Mouse (Mus musculus): ENCODE results near the gene Abca3. TPM values are rescaled to one million over a fixed set of nuclear protein-coding genes. Genes with fewer than 3 reads are reported as not detected.

The Abca3 gene
- 20.8 and 22.6 TPM in 2 replicates for polyA plus RNA-seq (2015; fragmentation: Nextera tagmentation; extraction: Ambion mirVana)

DNA sequence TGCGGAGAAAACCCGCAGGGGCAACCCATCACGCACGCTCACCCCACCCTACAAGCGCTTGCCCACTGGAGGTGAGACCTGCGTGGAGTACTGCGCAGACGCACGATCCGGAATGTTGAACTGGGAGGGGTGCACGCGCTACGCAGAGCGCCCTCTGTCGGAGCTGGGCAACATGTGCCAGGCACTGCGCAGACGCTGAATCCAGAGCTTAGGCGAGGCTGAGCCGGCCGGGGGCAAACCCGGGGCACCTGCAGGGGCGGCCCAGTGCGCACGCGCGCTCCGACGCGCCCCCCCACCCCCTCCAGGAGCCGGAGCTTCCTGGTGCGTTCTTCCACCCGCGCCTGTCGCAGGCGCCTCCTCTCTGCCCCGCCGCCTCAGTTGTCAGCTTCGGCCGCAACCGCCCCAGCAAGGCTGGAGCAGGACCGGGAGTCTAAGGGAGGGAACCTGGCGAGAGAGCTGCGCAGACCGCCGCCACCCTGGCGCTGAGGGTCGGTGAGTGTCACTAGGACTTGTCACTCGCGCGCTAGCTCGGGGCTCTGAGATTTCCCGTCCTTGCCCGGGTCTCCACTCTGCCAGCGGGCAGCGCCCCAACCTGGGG lies at the start of gene Abca3:
Abca3 (plus strand) TSS at position 191 of the 598 bp plus-strand sequence.
- WGBS, result under 1% methylated on average over 52 of the region's 55 CpGs
- H3K27me3 ChIP-seq (ENCODE audit: insufficient read depth, low read length), result peaks cover 17% of the 10 kb centered on the region
- ATAC-seq (ENCODE audit: low FRiP score, low TSS enrichment), result peak; percentile 96

DNA sequence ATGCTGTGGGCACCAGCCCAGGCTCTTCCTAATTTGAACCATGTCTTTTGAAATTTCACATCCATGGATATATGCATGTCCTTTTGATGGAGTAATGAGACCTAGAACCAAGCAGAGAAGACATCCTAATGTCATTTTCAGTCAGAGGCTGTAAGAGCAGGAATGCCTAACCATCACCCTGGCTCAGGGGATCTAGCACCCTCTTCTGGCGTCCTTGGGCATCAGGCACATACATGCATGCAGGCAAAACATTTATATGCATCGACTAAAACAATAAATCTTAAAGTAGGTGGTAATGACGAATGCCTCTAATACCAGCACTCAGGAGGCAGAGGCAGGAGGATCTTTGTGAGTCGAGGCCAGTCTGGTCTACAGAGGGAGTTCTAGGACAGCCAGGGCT lies 44.2 kb upstream of the Abca3 start:
- no peak overlapping the region for H3K4me3 ChIP-seq (ENCODE audit: low read length)
- H3K27me3 ChIP-seq (ENCODE audit: insufficient read depth, low read length), result no peaks in the 10 kb centered on the region
- no peak overlapping the region for H3K4me2 ChIP-seq (replicated peaks; ENCODE audit: low read depth, low read length)
- H3K9ac ChIP-seq (replicated peaks; ENCODE audit: low read length), result no peak overlapping the region
- WGBS, result 54% methylated on average over 4 of the region's 4 CpGs
- ATAC-seq (ENCODE audit: low FRiP score, low TSS enrichment), result no peak
- no peaks in the 10 kb centered on the region for H3K4me1 ChIP-seq (ENCODE audit: insufficient read depth, low read length)
- H3K27ac ChIP-seq (ENCODE audit: low read length), result no peak overlapping the region
- no peaks in the 10 kb centered on the region for H3K9me3 ChIP-seq (ENCODE audit: low read length)
- H3K36me3 ChIP-seq (ENCODE audit: insufficient read depth, low read length), result no peaks in the 10 kb centered on the region

More for the DNA sequence above, at the start of gene Abca3:
- H3K9ac ChIP-seq (replicated peaks; ENCODE audit: low read length), result peak within 1 kb of the TSS; percentile 77
- no peaks in the 10 kb centered on the region for H3K36me3 ChIP-seq (ENCODE audit: insufficient read depth, low read length)
- peak within 1 kb of the TSS; percentile 93 for H3K4me2 ChIP-seq (replicated peaks; ENCODE audit: low read depth, low read length)
- peak within 1 kb of the TSS; percentile 70 for H3K4me3 ChIP-seq (ENCODE audit: low read length)
- no peaks in the 10 kb centered on the region for H3K9me3 ChIP-seq (ENCODE audit: low read length)
- H3K4me1 ChIP-seq (ENCODE audit: insufficient read depth, low read length), result peaks cover 17% of the 10 kb centered on the region
- H3K27ac ChIP-seq (ENCODE audit: low read length), result peak within 1 kb of the TSS; percentile 70

DNA sequence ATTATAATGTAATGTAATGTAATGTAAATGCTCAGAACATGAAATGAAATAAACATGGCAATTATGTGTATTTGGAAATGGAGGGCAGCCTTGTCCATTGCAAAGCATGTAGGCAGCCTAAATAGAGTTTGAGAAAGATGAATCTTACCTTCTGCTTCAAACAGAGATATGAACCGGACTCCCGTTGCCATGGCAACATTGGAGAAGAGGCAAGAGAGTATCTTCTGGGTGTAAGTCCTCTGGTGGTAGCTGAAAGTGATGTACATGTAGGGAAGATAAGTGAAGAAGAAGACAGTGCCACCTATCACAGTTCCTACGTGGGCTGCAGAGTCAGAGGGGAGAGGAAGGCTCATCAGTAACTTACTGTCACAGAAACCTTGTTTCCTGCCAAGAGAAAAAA lies 30.9 kb upstream of the Abca3 start:
- 85% methylated on average over 3 of the region's 3 CpGs for WGBS
- no peak for ATAC-seq (ENCODE audit: low FRiP score, low TSS enrichment)
- Histone ChIP-seq H3K36me3 (ENCODE audit: insufficient read depth, low read length) (no peaks in the 10 kb centered on the region), H3K4me1 (ENCODE audit: insufficient read depth, low read length) (no peaks in the 10 kb centered on the region), H3K4me2 (replicated peaks; ENCODE audit: low read depth, low read length) (no peak overlapping the region), H3K27ac (ENCODE audit: low read length) (no peak overlapping the region), H3K27me3 (ENCODE audit: insufficient read depth, low read length) (no peaks in the 10 kb centered on the region), H3K9ac (replicated peaks; ENCODE audit: low read length) (no peak overlapping the region), H3K4me3 (ENCODE audit: low read length) (no peak overlapping the region), H3K9me3 (ENCODE audit: low read length) (peaks cover 4% of the 10 kb centered on the region; the same call in 1 of the 2 replicates)

DNA sequence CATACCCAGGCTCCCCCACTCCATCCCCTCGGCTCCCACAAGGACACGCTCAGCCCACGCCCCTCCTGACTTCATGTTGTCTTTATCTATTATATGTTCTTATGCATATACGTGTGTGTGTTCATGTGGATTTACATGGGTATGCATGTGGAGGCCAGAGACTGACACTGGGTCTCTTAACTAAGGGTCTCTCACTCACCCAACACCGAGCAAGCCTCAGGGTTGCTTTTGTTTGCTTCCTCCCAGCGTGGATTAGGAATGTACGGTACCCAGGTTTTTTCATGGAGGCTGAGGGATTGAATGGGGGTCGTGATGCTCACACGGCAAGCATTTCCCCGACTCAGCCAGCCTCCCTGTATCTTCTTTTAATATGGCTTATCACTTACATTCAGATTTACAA lies 26.7 kb upstream of the Abca3 start:
- no peaks in the 10 kb centered on the region for H3K36me3 ChIP-seq (ENCODE audit: insufficient read depth, low read length)
- H3K4me1 ChIP-seq (ENCODE audit: insufficient read depth, low read length), result no peaks in the 10 kb centered on the region
- H3K4me3 ChIP-seq (ENCODE audit: low read length), result no peak overlapping the region
- no peak overlapping the region for H3K4me2 ChIP-seq (replicated peaks; ENCODE audit: low read depth, low read length)
- H3K9ac ChIP-seq (replicated peaks; ENCODE audit: low read length), result no peak overlapping the region
- no peak overlapping the region for H3K27ac ChIP-seq (ENCODE audit: low read length)
- no peaks in the 10 kb centered on the region for H3K27me3 ChIP-seq (ENCODE audit: insufficient read depth, low read length)
- ATAC-seq (ENCODE audit: low FRiP score, low TSS enrichment), result no peak
- WGBS, result 83% methylated on average over 10 of the region's 10 CpGs
- H3K9me3 ChIP-seq (ENCODE audit: low read length), result peaks cover 4% of the 10 kb centered on the region; the same call in 1 of the 2 replicates

DNA sequence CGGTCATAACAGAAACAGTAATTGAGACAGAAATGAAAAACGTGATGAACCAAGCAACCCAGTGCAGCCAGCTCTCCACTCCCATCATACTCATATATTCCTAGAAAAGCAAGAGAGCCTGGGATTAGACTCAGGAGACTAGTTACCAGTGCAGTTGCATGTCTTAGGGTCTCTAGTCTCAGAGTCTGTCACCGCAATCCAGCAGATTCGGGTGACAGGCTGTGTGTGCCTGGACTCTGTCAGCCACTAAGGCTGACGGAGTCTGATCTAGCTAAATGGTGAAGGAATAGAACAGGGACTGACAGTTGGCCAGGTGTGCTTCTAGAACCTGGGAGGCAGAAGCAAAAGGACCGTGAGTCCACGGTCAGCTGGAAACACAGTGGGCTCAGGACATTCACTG lies 24.1 kb upstream of the Abca3 start:
- no peaks in the 10 kb centered on the region for H3K9me3 ChIP-seq (ENCODE audit: low read length)
- H3K36me3 ChIP-seq (ENCODE audit: insufficient read depth, low read length), result no peaks in the 10 kb centered on the region
- no peak overlapping the region for H3K4me2 ChIP-seq (replicated peaks; ENCODE audit: low read depth, low read length)
- no peaks in the 10 kb centered on the region for H3K4me1 ChIP-seq (ENCODE audit: insufficient read depth, low read length)
- no peak overlapping the region for H3K27ac ChIP-seq (ENCODE audit: low read length)
- no peak overlapping the region for H3K9ac ChIP-seq (replicated peaks; ENCODE audit: low read length)
- WGBS, result 81% methylated on average over 7 of the region's 7 CpGs
- H3K27me3 ChIP-seq (ENCODE audit: insufficient read depth, low read length), result no peaks in the 10 kb centered on the region
- H3K4me3 ChIP-seq (ENCODE audit: low read length), result no peak overlapping the region
- ATAC-seq (ENCODE audit: low FRiP score, low TSS enrichment), result no peak

DNA sequence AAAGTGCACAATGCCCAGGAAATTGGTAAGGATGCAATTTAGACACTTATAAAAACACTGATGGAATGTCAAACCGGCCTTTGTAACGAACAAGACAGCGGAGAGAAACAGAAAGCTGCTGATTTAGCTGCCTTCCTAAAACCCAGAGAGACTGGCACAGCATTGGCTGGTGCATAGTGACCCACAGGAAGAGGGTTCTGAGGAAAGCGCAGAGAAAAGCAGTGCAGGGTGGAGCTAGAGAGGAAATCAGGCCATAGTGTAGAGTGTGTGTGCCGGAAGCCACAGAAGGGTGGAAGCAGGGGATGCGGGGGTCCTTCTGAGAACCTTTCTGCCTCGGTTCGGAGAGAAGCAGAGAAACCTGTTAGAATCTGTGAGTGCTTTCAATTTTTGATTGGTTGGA lies 7.1 kb upstream of the Abca3 start:
- 80% methylated on average over 8 of the region's 8 CpGs for WGBS
- Histone ChIP-seq H3K9me3 (ENCODE audit: low read length) (no peaks in the 10 kb centered on the region), H3K4me1 (ENCODE audit: insufficient read depth, low read length) (no peaks in the 10 kb centered on the region), H3K36me3 (ENCODE audit: insufficient read depth, low read length) (no peaks in the 10 kb centered on the region), H3K4me2 (replicated peaks; ENCODE audit: low read depth, low read length) (no peak overlapping the region), H3K4me3 (ENCODE audit: low read length) (no peak overlapping the region), H3K9ac (replicated peaks; ENCODE audit: low read length) (no peak overlapping the region), H3K27me3 (ENCODE audit: insufficient read depth, low read length) (no peaks in the 10 kb centered on the region), H3K27ac (ENCODE audit: low read length) (no peak overlapping the region)
- ATAC-seq (ENCODE audit: low FRiP score, low TSS enrichment), result no peak

DNA sequence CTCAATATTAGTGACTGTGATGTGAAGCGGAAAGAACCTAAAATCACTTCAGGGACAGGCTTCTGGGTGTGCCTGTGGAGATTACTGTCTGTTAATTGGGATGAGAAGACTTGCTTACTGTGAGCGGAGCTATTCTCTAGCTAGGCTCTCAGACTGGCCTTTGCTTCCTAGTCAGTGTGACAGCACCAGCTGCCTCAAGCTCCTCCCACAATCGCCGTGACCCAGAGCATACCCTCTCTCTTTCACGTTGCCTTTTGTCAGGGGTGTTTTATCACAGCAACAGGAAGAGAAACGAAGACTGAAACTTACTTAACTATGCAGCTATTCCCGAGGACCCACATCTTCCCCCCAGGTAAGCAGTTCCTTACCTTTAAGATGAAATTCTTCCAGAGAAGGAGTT lies 4.9 kb upstream of the Abca3 start:
- no peaks in the 10 kb centered on the region for H3K36me3 ChIP-seq (ENCODE audit: insufficient read depth, low read length)
- peaks cover 17% of the 10 kb centered on the region for H3K27me3 ChIP-seq (ENCODE audit: insufficient read depth, low read length)
- H3K9me3 ChIP-seq (ENCODE audit: low read length), result no peaks in the 10 kb centered on the region
- WGBS, result 45% methylated on average over 7 of the region's 7 CpGs
- ATAC-seq (ENCODE audit: low FRiP score, low TSS enrichment), result no peak
- H3K4me2 ChIP-seq (replicated peaks; ENCODE audit: low read depth, low read length), result no peak overlapping the region
- H3K4me1 ChIP-seq (ENCODE audit: insufficient read depth, low read length), result peaks cover 10% of the 10 kb centered on the region
- H3K9ac ChIP-seq (replicated peaks; ENCODE audit: low read length), result no peak overlapping the region
- no peak overlapping the region for H3K27ac ChIP-seq (ENCODE audit: low read length)
- H3K4me3 ChIP-seq (ENCODE audit: low read length), result no peak overlapping the region

DNA sequence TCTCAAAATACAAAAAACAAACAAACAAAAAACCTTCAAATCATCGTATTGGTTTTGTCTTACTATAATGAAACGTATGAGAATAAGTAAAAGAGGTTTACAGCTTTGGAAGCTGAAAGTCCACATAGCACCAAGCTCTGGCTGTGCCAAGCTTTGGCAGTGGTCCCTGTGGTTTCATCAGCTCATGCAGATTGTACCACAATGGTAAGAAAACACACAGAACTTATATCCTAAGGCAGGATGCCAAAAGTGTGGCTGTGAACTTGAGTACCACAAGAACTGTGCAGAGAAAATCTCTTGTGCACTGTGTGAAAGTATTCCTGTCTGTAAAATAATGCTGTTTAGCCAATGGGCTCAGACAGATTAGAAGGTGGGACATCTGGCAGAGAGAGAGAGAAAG lies 2.6 kb upstream of the Abca3 start:
- WGBS, result 80% methylated on average over 2 of the region's 2 CpGs
- Histone ChIP-seq H3K9me3 (ENCODE audit: low read length) (no peaks in the 10 kb centered on the region), H3K9ac (replicated peaks; ENCODE audit: low read length) (no peak overlapping the region), H3K36me3 (ENCODE audit: insufficient read depth, low read length) (no peaks in the 10 kb centered on the region), H3K4me3 (ENCODE audit: low read length) (no peak overlapping the region), H3K27ac (ENCODE audit: low read length) (no peak overlapping the region), H3K4me1 (ENCODE audit: insufficient read depth, low read length) (peaks cover 14% of the 10 kb centered on the region), H3K27me3 (ENCODE audit: insufficient read depth, low read length) (peaks cover 17% of the 10 kb centered on the region), H3K4me2 (replicated peaks; ENCODE audit: low read depth, low read length) (no peak overlapping the region)
- no peak for ATAC-seq (ENCODE audit: low FRiP score, low TSS enrichment)

DNA sequence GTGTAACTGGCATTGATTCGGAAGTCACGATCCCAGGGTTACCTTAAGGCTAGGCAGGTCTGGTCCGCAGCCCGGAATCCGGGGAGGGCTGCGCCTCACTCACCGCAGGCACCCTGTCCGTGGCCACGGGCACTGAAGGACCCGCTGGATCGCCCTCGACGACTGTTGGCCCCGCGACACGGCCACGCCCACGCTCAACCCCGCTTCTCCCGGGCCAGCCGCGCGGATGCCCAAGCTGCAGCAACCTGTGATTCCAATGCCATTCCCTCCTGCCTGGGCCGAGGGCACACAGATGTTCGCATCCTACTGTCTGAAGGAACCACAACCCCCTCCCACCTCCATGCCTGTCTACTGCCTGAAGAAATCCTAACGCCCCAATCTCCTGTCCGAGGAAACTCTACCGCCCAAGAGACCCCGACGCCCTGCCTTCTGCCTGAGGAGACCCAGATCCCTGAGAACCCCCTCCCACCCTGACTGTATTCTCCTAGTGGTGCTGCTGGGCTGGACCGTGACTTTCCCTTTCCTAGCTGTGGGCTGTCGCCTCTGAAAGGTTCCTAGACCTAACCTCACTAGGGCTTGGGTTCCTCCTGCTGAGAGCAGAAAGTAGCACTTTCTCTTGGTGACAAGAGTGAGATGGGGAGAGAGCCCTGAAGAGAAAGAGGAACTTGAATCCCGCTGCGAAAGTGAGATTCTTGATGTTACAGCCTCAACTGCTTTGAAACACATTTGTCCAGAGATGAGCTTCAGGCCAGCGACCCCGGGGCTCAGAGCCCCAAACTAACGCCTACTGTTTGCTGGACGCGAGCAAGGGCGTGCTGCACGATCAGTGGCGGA lies 607 bp upstream of the Abca3 start, which contains the start of gene Abca17:
Abca17 (minus strand) TSS at position 143 of the 834 bp plus-strand sequence.
- WGBS, result 3% methylated on average over 42 of the region's 42 CpGs
- H3K4me3 ChIP-seq (ENCODE audit: low read length), result peak within 1 kb of the TSS; percentile 70
- no peaks in the 10 kb centered on the region for H3K36me3 ChIP-seq (ENCODE audit: insufficient read depth, low read length)
- H3K27me3 ChIP-seq (ENCODE audit: insufficient read depth, low read length), result peaks cover 17% of the 10 kb centered on the region
- peaks cover 17% of the 10 kb centered on the region for H3K4me1 ChIP-seq (ENCODE audit: insufficient read depth, low read length)
- H3K9me3 ChIP-seq (ENCODE audit: low read length), result no peaks in the 10 kb centered on the region
- H3K27ac ChIP-seq (ENCODE audit: low read length), result peak within 1 kb of the TSS; percentile 70; the same call in 1 of the 2 replicates
- peak within 1 kb of the TSS; percentile 77 for H3K9ac ChIP-seq (replicated peaks; ENCODE audit: low read length)
- peak within 1 kb of the TSS; percentile 93 for H3K4me2 ChIP-seq (replicated peaks; ENCODE audit: low read depth, low read length)
- peak; percentile 41; the same call in 1 of the 2 replicates for ATAC-seq (ENCODE audit: low FRiP score, low TSS enrichment)
